Mouse (Mus musculus): ENCODE data around the gene Ccdc125.

The Ccdc125 gene

DNA sequence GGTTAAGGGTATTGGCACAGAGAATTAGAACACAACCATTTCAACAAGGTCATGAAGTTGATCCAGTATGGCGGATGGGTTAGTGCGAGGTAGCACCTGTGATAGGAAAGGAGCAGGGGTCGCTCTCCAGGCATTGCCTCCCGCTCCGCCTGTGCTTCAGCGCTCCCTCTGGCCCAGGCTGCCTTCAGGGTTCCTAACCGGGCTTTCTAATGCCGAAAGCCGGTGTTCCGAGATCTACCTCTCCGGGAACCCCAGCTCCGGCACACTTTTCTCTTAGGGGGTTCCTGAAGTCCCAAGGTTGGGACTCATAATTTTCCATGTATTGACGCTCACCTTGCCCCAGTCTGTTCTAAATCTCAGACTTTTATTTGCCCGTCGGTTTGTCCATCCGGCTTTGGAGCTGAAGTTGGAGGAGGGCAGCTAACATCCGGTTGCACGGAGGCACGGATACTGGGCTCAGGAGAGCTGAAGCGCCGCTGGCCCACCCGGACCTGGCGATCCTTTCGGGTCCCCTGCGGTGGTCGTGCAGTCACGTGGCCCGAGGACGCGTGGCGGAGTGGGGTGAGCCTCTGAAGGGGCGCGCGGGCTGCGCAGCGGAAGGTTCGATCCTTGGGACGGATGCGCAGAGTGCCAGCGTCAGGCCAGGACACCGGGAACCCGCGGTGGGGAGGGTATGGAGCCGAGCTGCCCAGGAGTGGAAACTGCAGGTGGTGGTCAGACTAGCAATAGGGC is at the start of gene Ccdc125:
Ccdc125 (plus strand) TSS at position 427 of the 732 bp plus-strand sequence.
- DNase-seq (ENCODE audit: low spot score), result peak; percentile 56

DNA sequence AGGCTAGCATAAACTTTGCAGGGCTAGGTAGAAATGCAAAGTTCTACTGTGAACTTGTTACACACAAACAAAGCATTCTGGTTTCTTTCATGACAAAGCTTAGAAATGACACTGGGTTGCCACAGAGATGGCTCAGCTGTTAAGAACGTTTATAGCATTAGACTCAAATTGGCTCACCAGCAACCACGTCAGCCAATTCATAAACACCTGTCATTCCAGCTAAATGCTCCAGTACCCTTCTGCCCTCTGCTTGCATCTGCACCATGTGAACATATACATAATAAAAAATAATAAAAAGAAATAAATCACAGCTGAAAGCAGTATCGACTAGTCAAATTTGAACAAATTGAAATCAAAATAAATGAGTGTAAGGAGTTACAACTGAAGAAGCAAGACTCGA is 47.3 kb upstream of the Ccdc125 start:
- DNase-seq (ENCODE audit: low spot score), result no peak

GRCm38 (mm10) chr13:100634106-100634691 is 35.3 kb upstream of the Ccdc125 start:
- DNase-seq (ENCODE audit: low spot score), result no peak

DNA sequence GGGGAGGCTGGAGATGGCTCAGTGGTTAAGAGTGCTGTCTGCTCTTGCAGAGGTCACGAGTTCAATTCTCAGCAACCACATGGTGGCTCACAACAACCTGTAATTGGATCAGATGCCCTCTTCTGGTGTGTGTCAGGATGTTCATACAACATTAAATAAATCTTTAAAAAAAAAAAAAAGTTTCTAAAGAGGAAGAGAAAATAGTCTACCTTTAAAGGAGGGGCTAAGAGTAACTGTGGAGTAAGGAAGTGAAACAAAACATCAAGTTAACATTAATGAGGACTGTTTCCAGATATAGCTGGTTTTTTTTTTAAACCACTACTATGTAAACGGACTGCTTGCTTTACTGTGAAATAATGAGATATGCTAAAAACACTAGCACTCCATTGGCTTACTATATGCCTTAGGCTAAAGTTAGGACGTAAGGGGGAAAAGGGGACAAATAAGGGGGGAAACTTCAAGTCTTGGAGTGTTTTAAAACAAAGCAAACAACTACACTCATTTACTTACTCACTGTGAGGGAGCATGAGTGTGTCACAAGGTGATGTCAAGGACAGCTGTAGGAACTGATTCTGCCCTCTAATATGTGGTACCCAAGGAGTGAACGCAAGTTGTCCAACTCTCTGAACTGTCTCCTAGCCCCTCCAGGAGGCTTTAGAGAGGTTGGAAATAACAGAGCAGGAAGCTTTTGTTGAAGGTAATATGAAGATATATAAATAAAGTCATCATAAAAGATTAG is 26.9 kb upstream of the Ccdc125 start:
- no peak for DNase-seq (ENCODE audit: low spot score)

DNA sequence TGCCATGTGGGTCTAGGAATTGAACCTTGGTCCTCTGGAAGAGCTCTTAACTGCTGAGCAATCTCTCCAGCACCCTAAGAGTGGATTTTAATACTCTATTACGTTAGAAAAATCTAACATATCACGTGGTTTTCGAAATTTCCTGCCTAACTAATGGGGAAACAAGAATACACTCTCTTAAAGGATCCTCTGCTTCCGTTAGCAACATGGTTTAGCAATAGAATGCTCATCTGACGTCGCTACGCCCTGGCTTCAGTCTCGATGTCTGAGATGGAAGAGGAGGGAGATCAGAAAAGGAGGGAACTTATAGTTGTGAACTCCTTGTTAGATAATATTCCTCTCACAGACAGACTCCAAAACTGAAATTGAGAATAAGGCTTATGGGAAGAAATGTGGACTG is 21.3 kb upstream of the Ccdc125 start:
- DNase-seq (ENCODE audit: low spot score), result no peak

GRCm38 (mm10) chr13:100650550-100651438 is 18.7 kb upstream of the Ccdc125 start, which contains the start of the genes Ak6 and Rad17:
Gene Ak6, plus strand, starts transcription at chr13:100650979.
Gene Rad17, minus strand, starts transcription at chr13:100651051.
- DNase-seq (ENCODE audit: low spot score), result peak; percentile 92

GRCm38 (mm10) chr13:100651439-100652186 is 17.9 kb upstream of the Ccdc125 start, which contains the start of gene Taf9:
Gene Taf9, plus strand, starts transcription at chr13:100651579.
- no peak for DNase-seq (ENCODE audit: low spot score)

DNA sequence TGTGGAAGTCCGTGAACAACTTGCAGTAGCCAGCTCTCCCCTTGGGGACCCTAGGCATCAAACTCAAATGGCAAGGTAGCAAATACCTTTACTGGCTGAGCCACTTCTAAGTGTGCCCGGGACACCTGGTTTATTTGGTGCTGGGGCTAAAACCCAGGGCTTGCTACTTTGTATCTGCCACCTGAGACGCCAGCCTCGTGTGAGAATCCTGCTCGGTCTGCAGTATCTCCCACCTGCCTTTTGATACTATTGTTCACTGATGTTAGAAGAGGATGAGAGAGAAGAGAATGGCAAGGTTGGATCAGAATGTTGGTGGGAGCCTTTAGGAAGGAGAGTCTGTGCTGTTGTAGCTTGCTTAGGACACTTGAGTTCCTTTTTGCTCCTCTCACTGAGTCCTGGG is 11.4 kb upstream of the Ccdc125 start:
- no peak for DNase-seq (ENCODE audit: low spot score)

- DNase-seq (ENCODE audit: low spot score), result peak; percentile 80
Measured at GRCm38 (mm10) chr13:100659864-100660456, 9.6 kb upstream of the Ccdc125 start.

DNA sequence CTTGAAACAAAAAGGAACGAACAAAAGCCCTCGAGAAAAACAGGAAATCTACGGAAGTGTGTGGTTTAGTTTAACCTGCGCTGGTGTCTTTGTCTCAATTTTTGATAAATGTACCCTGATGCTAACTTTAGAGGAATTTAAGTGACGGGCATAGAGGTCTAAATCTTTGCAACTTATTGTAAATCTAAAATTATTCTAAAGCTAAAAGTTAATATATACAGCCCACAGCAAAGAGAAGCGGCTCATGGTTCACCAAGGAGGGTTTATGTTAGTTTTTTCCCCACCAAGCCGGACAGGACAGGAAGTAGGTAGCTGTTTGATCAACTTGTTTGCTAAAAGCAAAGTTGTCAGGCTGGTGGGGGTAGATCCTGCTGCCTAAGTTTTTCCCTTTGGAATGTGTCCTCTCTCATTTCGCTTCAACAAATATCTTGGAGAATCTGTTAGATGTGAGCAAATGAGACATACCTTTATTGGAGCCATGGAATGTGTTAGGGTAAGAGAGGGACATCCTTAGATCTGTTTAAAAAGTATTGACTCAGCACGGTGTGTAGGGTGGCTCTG is 744 bp downstream of the Ccdc125 start:
- no peak for DNase-seq (ENCODE audit: low spot score)

DNA sequence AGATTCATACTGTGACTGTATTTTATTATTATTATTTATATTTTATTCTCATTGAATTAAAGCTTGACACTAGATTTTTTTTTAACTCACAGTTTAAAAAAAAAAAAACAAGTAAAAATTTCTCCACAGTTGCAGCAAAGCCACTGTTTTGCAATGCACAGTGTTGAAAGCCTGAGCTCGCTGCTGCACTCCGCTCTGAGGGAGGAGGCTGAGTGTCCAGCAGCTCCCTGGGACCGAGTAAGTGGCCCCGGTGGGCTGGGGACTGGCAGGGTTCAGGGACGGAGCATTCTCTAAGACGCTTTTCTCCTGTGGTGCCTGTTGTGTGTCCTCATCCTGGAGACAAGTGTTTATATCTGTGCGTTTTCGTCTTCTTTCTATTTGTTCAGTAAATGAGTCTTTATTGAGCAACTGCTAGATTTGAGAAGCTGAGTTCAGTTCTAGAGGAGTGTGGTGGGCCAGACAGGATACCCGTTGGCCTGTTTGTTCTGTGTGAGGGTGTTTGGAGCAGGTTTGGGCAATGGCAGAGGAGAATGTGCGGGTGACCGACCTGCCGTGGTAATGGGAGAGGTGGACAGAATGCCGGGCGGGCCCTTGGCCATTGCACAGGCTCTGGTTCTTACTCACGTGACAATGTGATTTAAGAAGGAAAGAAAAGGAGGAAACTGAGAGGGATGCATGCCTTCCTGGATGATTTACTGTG is 6.6 kb downstream of the Ccdc125 start:
- DNase-seq (ENCODE audit: low spot score), result no peak

- DNase-seq (ENCODE audit: low spot score), result no peak
Measured at GRCm38 (mm10) chr13:100681615-100682014, 12.1 kb downstream of the Ccdc125 start.

DNA sequence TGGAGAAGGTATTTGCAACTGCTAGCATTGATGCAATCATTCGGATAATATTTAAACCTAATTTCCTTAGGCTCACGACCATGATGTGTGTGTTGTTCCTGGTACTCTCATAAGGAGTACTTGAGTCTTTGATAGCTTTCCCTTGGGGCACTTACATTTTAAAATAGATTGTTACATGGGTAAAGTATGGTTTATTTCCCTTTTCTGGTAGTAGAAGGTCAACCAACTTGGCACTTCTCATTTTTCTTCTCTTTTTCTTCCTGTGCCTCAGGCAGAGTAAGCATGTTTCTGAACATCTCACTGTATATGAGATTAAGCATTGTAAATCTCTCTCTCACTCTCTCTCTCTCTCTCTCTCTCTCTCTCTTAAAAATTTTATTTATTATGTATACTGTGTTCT is 13.3 kb downstream of the Ccdc125 start:
- no peak for DNase-seq (ENCODE audit: low spot score)

DNA sequence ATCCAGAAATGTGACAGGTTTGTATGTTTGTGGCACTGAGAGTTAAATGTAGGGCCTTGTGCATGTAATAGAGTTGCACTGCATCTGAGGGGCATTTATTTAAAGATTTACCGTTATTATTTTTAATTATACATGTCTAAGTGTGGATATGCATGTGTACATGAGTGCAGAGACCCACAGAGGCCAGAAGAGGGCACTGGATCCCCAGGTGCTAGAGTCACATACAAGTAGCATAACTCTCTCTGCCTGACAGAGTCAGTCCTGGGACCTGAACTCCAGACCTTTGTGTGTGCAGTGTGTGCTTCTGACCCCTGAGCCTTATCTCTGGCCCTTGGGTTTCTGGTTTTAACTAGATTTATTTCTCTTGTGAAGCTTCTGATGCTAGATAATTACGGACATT is 14.8 kb downstream of the Ccdc125 start:
- no peak for DNase-seq (ENCODE audit: low spot score)

DNA sequence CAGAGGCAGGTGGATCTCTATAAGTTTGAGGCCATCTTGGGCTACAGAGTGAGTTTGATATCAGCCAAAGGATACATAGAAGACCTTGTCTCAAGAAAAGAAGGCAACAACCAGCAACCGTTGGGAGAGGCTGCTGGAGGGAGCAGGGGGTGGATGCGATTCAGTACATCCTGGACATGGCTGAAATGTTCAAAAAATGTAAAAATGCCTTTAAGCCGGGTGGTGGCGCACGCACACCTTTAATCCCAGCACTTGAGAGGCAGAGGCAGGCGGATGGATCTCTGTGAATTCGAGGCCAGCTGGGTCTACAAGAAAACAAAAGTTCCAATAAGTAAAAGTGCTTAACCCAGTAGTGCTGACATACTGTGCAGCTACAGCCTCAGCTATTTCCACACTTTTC is 18.0 kb downstream of the Ccdc125 start:
- no peak for DNase-seq (ENCODE audit: low spot score)

GRCm38 (mm10) chr13:100697541-100697940 is 28.0 kb downstream of the Ccdc125 start:
- no peak for DNase-seq (ENCODE audit: low spot score)

GRCm38 (mm10) chr13:100698866-100699265 is 29.3 kb downstream of the Ccdc125 start:
- no peak for DNase-seq (ENCODE audit: low spot score)

- no peak for DNase-seq (ENCODE audit: low spot score)
Measured at GRCm38 (mm10) chr13:100703468-100703867, 34.0 kb downstream of the Ccdc125 start.

GRCm38 (mm10) chr13:100706206-100706605 is 36.7 kb downstream of the Ccdc125 start:
- no peak for DNase-seq (ENCODE audit: low spot score)

- DNase-seq (ENCODE audit: low spot score), result no peak
Measured at GRCm38 (mm10) chr13:100715467-100715866, 46.0 kb downstream of the Ccdc125 start.

Data from retina, embryonic 14.5 days (tissue).